In genomic region chr7:44662569-44662968, GRCm38 (mm10) we compare ENCODE assay signal across 20 mouse cellular contexts. TPM values are rescaled to one million over a fixed set of nuclear protein-coding genes. Genes with fewer than 3 reads are reported as not detected.
DNase-seq lines count a peak whose midpoint lies in the region; ATAC-seq and TF ChIP-seq lines count a peak whose summit lies in the region.
"Had no signal": no experiment of that assay in that cellular context is flagged by ENCODE, and none has a peak within 500 bp of the region (broad histone marks: within the 10 kb centered on the region; RNA-seq: fewer than 3 reads in every experiment).

No protein-coding gene starts in this region.

- TF ChIP-seq CTCF in E14TG2a.4 (conservative IDR thresholded peaks at IDR 0.05; ENCODE audit: low read length): no peak

- H3K9me3 ChIP-seq in forebrain, embryonic 10.5 days: peaks cover 5% of the 10 kb centered on the region; the same call in 1 of the 2 replicates
- H3K9me3 ChIP-seq in forebrain, embryonic 13.5 days (replicated peaks): no peaks in the 10 kb centered on the region
- no peaks in the 10 kb centered on the region for H3K9me3 ChIP-seq in E14TG2a.4 (ENCODE audit: low read length)
- H3K9me3 ChIP-seq in intestine, embryonic 15.5 days: no peaks in the 10 kb centered on the region
- H3K9me3 ChIP-seq: heart, embryonic 10.5 days had no signal

- no peak overlapping the region for H3K4me3 ChIP-seq in forebrain, embryonic 10.5 days
- no peak overlapping the region for H3K4me3 ChIP-seq in forebrain, embryonic 13.5 days
- peak overlapping the region; percentile 26 for H3K4me3 ChIP-seq in E14TG2a.4 (replicated peaks; ENCODE audit: low read length)
- H3K4me3 ChIP-seq in intestine, embryonic 15.5 days (replicated peaks): no peak overlapping the region
- H3K4me3 ChIP-seq: heart, embryonic 10.5 days; liver, embryonic 12.5 days; megakaryocyte, embryonic 14.5 days had no signal

- H3K4me2 ChIP-seq in forebrain, embryonic 13.5 days: no peak overlapping the region
- peak overlapping the region; percentile 30; the same call in 1 of the 2 replicates for H3K4me2 ChIP-seq in intestine, embryonic 15.5 days (replicated peaks)
- H3K4me2 ChIP-seq: liver, embryonic 12.5 days had no signal

- peaks cover 12% of the 10 kb centered on the region for H3K27me3 ChIP-seq in forebrain, embryonic 10.5 days (ENCODE audit: poor library complexity, severe bottlenecking)
- H3K27me3 ChIP-seq in forebrain, embryonic 13.5 days: no peaks in the 10 kb centered on the region
- H3K27me3 ChIP-seq in E14TG2a.4 (ENCODE audit: insufficient read depth, low read length): 0 out of 2 replicates have a peak, but pooled peaks cover 2% of the 10 kb centered on the region
- no peaks in the 10 kb centered on the region for H3K27me3 ChIP-seq in intestine, embryonic 15.5 days (replicated peaks)

- no peak for ATAC-seq in forebrain, embryonic 13.5 days
- peak; percentile 12; the same call in 1 of the 2 replicates for ATAC-seq in intestine, embryonic 15.5 days
- ATAC-seq: forebrain, embryonic 16.5 days; liver, embryonic 12.5 days; midbrain, embryonic 16.5 days had no signal

- peaks cover 9% of the 10 kb centered on the region; the same call in 1 of the 2 replicates for H3K4me1 ChIP-seq in forebrain, embryonic 10.5 days
- no peaks in the 10 kb centered on the region for H3K4me1 ChIP-seq in forebrain, embryonic 13.5 days
- H3K4me1 ChIP-seq in E14TG2a.4 (replicated peaks; ENCODE audit: low read depth, low read length): peaks cover 28% of the 10 kb centered on the region
- H3K4me1 ChIP-seq in intestine, embryonic 15.5 days (replicated peaks): peaks cover 16% of the 10 kb centered on the region
- H3K4me1 ChIP-seq: heart, embryonic 10.5 days; liver, embryonic 12.5 days had no signal

- no peak overlapping the region for H3K9ac ChIP-seq in forebrain, embryonic 13.5 days
- no peak overlapping the region for H3K9ac ChIP-seq in intestine, embryonic 15.5 days
- H3K9ac ChIP-seq: liver, embryonic 12.5 days had no signal

- H3K27ac ChIP-seq in forebrain, embryonic 10.5 days: peak overlapping the region; percentile 6; the same call in 1 of the 2 replicates
- H3K27ac ChIP-seq in forebrain, embryonic 13.5 days: no peak overlapping the region
- H3K27ac ChIP-seq in intestine, embryonic 15.5 days: 0 out of 2 replicates have a peak overlapping the region, but pooled peaks have one; percentile 32
- H3K27ac ChIP-seq: heart, embryonic 10.5 days; liver, embryonic 12.5 days had no signal

- 6% methylated on average over 3 of the region's 3 CpGs for WGBS in forebrain, embryonic 10.5 days
- 0% methylated on average over 3 of the region's 3 CpGs for WGBS in forebrain, embryonic 13.5 days
- 8% methylated on average over 3 of the region's 3 CpGs for WGBS in intestine, embryonic 15.5 days

- no peak for DNase-seq in forebrain, embryonic 10.5 days (ENCODE audit: extremely low spot score, low spot score)
- peak; percentile 39 for DNase-seq in lung, postnatal 10 days
- no peak for DNase-seq in ovary, postnatal 14 days (ENCODE audit: low spot score)
- DNase-seq in adrenal gland, postnatal 10 days: no peak
- no peak for DNase-seq in frontal cortex, adult 2 months (ENCODE audit: extremely low spot score in 1 of 2, low spot score in 1 of 2)
- DNase-seq: gastrocnemius, postnatal 25 days; heart, postnatal 4 days; layer of hippocampus, postnatal 36 days; right cerebral cortex, postnatal 25 days; thymus, postnatal 14 days had no signal

- H3K36me3 ChIP-seq in forebrain, embryonic 10.5 days (replicated peaks): no peaks in the 10 kb centered on the region
- H3K36me3 ChIP-seq in forebrain, embryonic 13.5 days (ENCODE audit: poor library complexity, severe bottlenecking): no peaks in the 10 kb centered on the region
- no peaks in the 10 kb centered on the region for H3K36me3 ChIP-seq in E14TG2a.4 (ENCODE audit: insufficient read depth, low read length)
- no peaks in the 10 kb centered on the region for H3K36me3 ChIP-seq in intestine, embryonic 15.5 days
- H3K36me3 ChIP-seq: heart, embryonic 10.5 days; liver, embryonic 12.5 days had no signal

RNA-seq across cellular contexts. Expression of gene Myh14, which starts 8.1 kb away (rescaled TPM):
- polyA plus RNA-seq in forebrain, embryonic 10.5 days (2016; fragmentation: Nextera tagmentation; extraction: Ambion mirVana): 1.5 and 1.8 TPM in 2 replicates
- polyA plus RNA-seq in forebrain, embryonic 13.5 days (2015; fragmentation: Nextera tagmentation; extraction: Ambion mirVana): 0.49 and 0.84 TPM in 2 replicates
- polyA plus RNA-seq in intestine, embryonic 15.5 days (2015; fragmentation: Nextera tagmentation; extraction: Ambion mirVana): 68.4 and 74.3 TPM in 2 replicates
- 1 to 10 TPM; 5.5 to 9.8 TPM for total RNA-seq in adrenal gland, postnatal 10 days (2021)
- 17.5 and 18.6 TPM in 2 replicates for polyA plus RNA-seq in frontal cortex, adult 2 months (2012; rRNA removed)

RNA-seq across cellular contexts. Expression of gene Izumo2, which starts 46.0 kb away (rescaled TPM):
- polyA plus RNA-seq in forebrain, embryonic 10.5 days (2016; fragmentation: Nextera tagmentation; extraction: Ambion mirVana): not detected in 2 replicates
- polyA plus RNA-seq in forebrain, embryonic 13.5 days (2015; fragmentation: Nextera tagmentation; extraction: Ambion mirVana): not detected in 2 replicates
- not detected in 2 replicates for polyA plus RNA-seq in intestine, embryonic 15.5 days (2015; fragmentation: Nextera tagmentation; extraction: Ambion mirVana)
- not detected for total RNA-seq in adrenal gland, postnatal 10 days (2021)
- not detected in 2 replicates for polyA plus RNA-seq in frontal cortex, adult 2 months (2012; rRNA removed)
- total RNA-seq: gastrocnemius, postnatal 25 days; heart, postnatal 4 days; layer of hippocampus, postnatal 36 days; left cerebral cortex, postnatal 36 days had no signal
- polyA plus RNA-seq: forebrain, embryonic 16.5 days; heart, embryonic 10.5 days; liver, embryonic 12.5 days; midbrain, embryonic 16.5 days; neural tube, embryonic 11.5 days had no signal
